Mouse (Mus musculus) cerebellum, adult 2 months (tissue): ENCODE measurements around the gene Tmem82.

Experiments
- CTCF ChIP-seq: fragments of 200-500 bp; IDR thresholded peaks from 2 replicates; pipeline ENCODE4 v1.5.1; 2011; ENCODE audit warnings: low read depth, mild to moderate bottlenecking, control low read depth, low read length, moderate library complexity, borderline replicate concordance; ENCODE audit not compliant: insufficient read depth
- POLR2A ChIP-seq: fragments of 200-500 bp; IDR thresholded peaks from 2 replicates; pipeline ENCODE4 v1.6.1; 2011; ENCODE audit warnings: low read length, control low read depth, borderline replicate concordance; ENCODE audit not compliant: insufficient read depth

- no peak for TF ChIP-seq POLR2A
- no peak for TF ChIP-seq CTCF
Observed at GRCm38 (mm10) chr4:141601148-141601862, 17.1 kb downstream of the Tmem82 start.
